Mouse (Mus musculus) lung, postnatal 0 days (tissue): Measurements from ENCODE around the gene Foxp4. TPM values are rescaled to one million over a fixed set of nuclear protein-coding genes. Genes with fewer than 3 reads are reported as not detected.

ENCODE experiments used
- ATAC-seq: fragments of 200-750 bp; cut with Nextera tagmentation; 2 replicates; pipeline ENCODE4 v1.8.0; 2017; ENCODE audit warnings: moderate library complexity
- DNase-seq: peaks from one replicate; pipeline ENCODE4 v3.0.0-alpha.2; 2016; ENCODE audit warnings: low spot score
- H3K27ac ChIP-seq: fragments of 300-500 bp; sonication (generic); 2 replicates; pipeline ENCODE4 v1.5.1; 2014; ENCODE audit warnings: antibody characterized with exemption, mild to moderate bottlenecking, low read length, mixed read lengths
- H3K27me3 ChIP-seq: fragments of 300-500 bp; sonication (generic); replicated peaks from 2 replicates; pipeline ENCODE4 v1.6.1; 2014; ENCODE audit warnings: low read length, mixed read lengths; ENCODE audit not compliant: insufficient read depth
- H3K36me3 ChIP-seq: fragments of 300-500 bp; sonication (generic); 2 replicates; pipeline ENCODE4 v1.6.1; 2014; ENCODE audit warnings: low read length, mixed read lengths; ENCODE audit not compliant: insufficient read depth
- H3K4me1 ChIP-seq: fragments of 300-500 bp; sonication (generic); 2 replicates; pipeline ENCODE4 v1.6.1; 2014; ENCODE audit warnings: antibody characterized with exemption, low read depth, low read length, mixed read lengths; ENCODE audit not compliant: insufficient read depth
- H3K4me2 ChIP-seq: fragments of 300-500 bp; sonication (generic); replicated peaks from 2 replicates; pipeline ENCODE4 v1.6.1; 2014; ENCODE audit warnings: low read depth, mild to moderate bottlenecking, low read length, moderate library complexity, mixed read lengths
- H3K4me3 ChIP-seq: fragments of 300-500 bp; sonication (generic); 2 replicates; pipeline ENCODE4 v1.5.1; 2014; ENCODE audit warnings: low read depth, low read length
- H3K9ac ChIP-seq: fragments of 300-500 bp; sonication (generic); replicated peaks from 2 replicates; pipeline ENCODE4 v1.6.1; 2014; ENCODE audit warnings: low read depth, mild to moderate bottlenecking
- H3K9me3 ChIP-seq: fragments of 300-500 bp; sonication (generic); 2 replicates; pipeline ENCODE4 v1.6.1; 2016; ENCODE audit warnings: low read length, mixed read lengths
- CTCF ChIP-seq: IDR thresholded peaks from 2 replicates; pipeline ENCODE4 v1.5.1; 2016; ENCODE audit warnings: antibody characterized with exemption, mild to moderate bottlenecking
- EP300 ChIP-seq: IDR thresholded peaks from 2 replicates; pipeline ENCODE4 v1.6.1; 2016; ENCODE audit warnings: antibody characterized with exemption, mild to moderate bottlenecking, control low read depth
- WGBS: fragments of 180-500 bp; shearing (Covaris S2); extraction: QIAGEN DNeasy Blood & Tissue Kit; methylation state at CpG from one replicate; pipeline ENCODE4 v1.1.7; 2014; 5-methylcytosine and 5-hydroxymethylcytosine counted together
- polyA plus RNA-seq: library from polyadenylated mRNA; unstranded; fragments of >200 nt; fragmentation: Nextera tagmentation; extraction: Ambion mirVana; gene quantifications from 2 replicates; pipeline ENCODE4 v1.2.1, GENCODE M21; 2015

Foxp4 gene
- polyA plus RNA-seq, 1 experiment from 2014 or later = 10.2 TPM

DNA sequence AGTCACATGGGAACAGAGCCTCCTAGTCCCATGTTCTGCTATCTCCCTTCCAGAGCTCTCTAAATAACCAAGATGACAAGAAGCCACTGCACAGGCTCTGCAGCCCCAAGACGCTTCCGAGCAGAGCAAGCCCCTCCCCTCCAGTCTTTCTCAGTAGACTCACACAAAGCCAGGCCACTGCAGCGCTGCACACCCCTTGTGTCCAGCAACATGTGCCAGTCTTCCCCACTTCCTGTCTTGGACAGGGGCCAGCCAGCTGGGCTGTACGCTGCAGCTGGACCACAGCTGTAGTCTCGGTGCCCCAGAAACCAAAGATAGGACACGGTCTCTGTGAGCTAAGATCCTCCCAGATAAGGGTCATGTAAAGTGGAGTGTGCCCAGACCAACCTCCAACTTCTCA, 86.6 kb downstream of the Foxp4 start:
- no peaks in the 10 kb centered on the region for H3K9me3 ChIP-seq
- ATAC-seq (peak; percentile 19; the same call in 1 of the 2 replicates), DNase-seq (peak; percentile 58)
- H3K27me3 ChIP-seq = no peaks in the 10 kb centered on the region
- H3K4me3 ChIP-seq = no peak overlapping the region
- H3K4me2 ChIP-seq = no peak overlapping the region
- WGBS = 12% methylated on average over 6 of the region's 6 CpGs
- TF ChIP-seq EP300 (no peak), CTCF (no peak)
- H3K4me1 ChIP-seq = peaks cover 12% of the 10 kb centered on the region; the same call in 1 of the 2 replicates
- H3K27ac ChIP-seq = no peak overlapping the region; the same call in 1 of the 2 replicates
- H3K36me3 ChIP-seq = no peaks in the 10 kb centered on the region
- no peak overlapping the region for H3K9ac ChIP-seq

DNA sequence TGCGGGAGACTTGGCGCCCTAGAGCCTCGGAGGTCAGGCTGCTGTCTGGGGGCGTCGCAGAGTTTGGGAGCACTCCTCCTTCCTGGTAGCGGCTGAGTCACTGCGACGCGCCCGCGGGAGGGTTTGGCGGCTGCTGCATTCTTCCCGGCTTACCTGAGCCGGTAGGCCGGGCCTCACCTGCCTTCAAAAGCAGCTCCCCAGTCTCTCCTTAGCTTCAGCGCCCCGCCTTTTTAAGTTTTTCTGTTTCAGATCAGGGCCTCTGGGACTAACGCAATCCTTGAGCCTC, 90.0 kb downstream of the Foxp4 start, which contains the start of gene Mdfi:
Gene Mdfi, minus strand, starts transcription at position 210 of the 286 bp plus-strand sequence.
- H3K4me1 ChIP-seq = peaks cover 12% of the 10 kb centered on the region; the same call in 1 of the 2 replicates
- H3K4me3 ChIP-seq = peak within 1 kb of the TSS; percentile 66
- no peaks in the 10 kb centered on the region for H3K9me3 ChIP-seq
- no peaks in the 10 kb centered on the region for H3K36me3 ChIP-seq
- peak within 1 kb of the TSS; percentile 93 for H3K4me2 ChIP-seq
- H3K9ac ChIP-seq = peak within 1 kb of the TSS; percentile 32; the same call in 1 of the 2 replicates
- TF ChIP-seq CTCF = no peak
- no peak for TF ChIP-seq EP300
- peak within 1 kb of the TSS; percentile 66 for H3K27ac ChIP-seq
- peak; percentile 80 for DNase-seq
- no peaks in the 10 kb centered on the region for H3K27me3 ChIP-seq
- ATAC-seq = peak; percentile 58
- 6% methylated on average over 12 of the region's 18 CpGs for WGBS

DNA sequence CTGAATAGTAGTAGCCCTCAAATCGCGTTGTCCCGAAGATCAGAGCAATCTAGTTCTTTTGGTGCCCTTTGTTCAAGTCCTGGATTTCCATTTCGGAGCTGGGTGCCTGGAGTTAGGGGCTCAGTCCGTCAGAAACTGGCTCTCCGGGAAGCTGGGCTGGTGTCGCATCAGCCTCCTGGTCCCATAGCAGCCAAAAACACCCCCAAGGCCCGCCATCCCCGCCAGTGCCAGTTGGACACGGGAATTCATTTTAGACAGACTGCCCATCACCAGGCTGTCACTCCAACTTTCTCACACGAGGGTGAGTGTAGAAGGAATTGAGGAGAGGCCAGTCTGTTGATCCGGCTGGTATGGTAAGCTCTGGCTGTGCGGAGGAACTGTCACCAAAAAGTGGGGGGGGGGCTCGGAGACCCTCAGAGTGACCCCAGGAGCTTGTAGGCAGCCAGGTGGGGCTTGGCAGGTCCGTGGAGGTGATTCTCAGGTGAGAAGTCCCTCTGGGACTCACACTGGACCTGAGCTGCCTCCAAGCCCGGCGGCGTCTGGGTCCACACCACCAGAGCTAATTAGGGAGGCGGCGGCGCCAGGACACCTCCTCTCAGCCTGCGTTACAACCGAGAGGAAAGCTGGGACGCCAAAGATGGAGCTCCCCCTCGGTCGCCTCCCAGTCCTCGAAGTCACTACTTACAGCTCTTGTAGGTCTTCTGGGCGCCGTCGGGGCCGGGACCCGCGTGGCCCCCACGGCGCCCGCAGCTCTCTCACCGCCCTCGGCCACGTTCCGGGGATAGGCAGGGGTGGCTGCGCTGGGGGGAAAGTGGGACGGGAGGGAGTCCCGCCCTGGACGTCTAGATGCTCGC, 90.6 kb downstream of the Foxp4 start:
- Histone ChIP-seq H3K9me3 (no peaks in the 10 kb centered on the region), H3K4me3 (peak overlapping the region; percentile 66), H3K4me1 (peaks cover 12% of the 10 kb centered on the region; the same call in 1 of the 2 replicates), H3K27me3 (no peaks in the 10 kb centered on the region), H3K36me3 (no peaks in the 10 kb centered on the region), H3K27ac (peak overlapping the region; percentile 66), H3K4me2 (peak overlapping the region; percentile 93), H3K9ac (peak overlapping the region; percentile 32; the same call in 1 of the 2 replicates)
- under 1% methylated on average over 41 of the region's 45 CpGs for WGBS
- TF ChIP-seq EP300 (no peak), CTCF (no peak)
- ATAC-seq (no peak), DNase-seq (peak; percentile 36)

DNA sequence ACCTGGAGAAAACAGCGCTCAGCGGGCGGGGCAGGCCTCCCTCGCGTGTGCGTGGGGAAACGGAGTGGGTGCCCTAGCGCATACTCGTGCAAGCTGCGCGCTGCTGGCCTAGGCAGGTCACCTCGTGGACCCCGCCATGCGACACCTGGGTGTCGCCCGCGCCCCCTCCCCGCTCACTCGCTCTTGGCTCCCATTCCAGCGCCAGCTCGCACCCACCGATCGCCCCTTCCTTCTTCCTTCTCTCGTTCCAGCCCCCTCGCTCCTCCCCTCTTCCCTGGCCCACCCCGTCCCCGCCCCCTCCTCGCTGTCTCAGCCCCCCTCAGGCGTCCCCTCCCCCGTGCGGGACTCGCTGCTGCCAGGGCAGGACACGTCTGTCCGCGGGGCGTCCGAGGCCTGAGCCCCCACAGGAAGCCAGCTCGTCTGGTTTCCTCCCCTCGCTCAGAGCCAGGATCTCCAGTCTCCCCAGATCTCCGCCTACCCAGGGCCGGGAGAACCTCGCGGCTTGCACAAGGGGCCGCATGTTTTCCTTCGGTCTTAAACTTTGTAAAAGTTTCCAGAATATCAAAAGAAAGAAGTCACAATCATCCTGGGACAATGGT, 91.3 kb downstream of the Foxp4 start:
- Histone ChIP-seq H3K27ac (peak overlapping the region; percentile 81), H3K27me3 (no peaks in the 10 kb centered on the region), H3K4me3 (peak overlapping the region; percentile 66), H3K4me2 (peak overlapping the region; percentile 93), H3K4me1 (peaks cover 12% of the 10 kb centered on the region; the same call in 1 of the 2 replicates), H3K36me3 (no peaks in the 10 kb centered on the region), H3K9me3 (no peaks in the 10 kb centered on the region), H3K9ac (peak overlapping the region; percentile 41)
- TF ChIP-seq EP300 (no peak), CTCF (no peak)
- WGBS = 1% methylated on average over 31 of the region's 45 CpGs
- peak; percentile 86 for DNase-seq
- peak; percentile 80 for ATAC-seq

DNA sequence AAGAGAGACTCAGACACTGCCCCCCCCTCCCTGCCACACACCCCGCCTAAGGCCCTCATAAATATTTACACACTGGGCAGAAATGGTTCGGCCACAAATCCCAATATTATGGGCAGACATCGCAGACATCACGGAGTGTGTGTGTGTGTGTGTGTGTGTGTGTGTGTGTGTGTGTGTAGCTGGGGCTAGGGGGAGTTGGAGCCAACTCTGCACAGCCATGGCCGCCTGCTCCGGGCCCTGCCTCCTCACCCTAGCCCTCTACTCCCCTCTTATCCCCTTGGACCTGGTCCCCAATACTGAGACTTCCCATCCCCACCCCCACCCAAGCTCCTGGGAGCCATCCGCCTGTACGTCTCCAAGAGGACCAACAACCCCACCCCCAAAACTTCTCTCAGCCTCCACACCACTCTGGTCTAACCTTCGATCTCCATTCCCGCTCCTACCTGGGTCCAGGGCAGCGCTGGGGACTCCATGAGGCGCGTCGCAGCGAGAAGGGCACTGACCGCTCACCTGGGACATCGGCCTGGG, 91.9 kb downstream of the Foxp4 start:
- ATAC-seq (peak; percentile 53), DNase-seq (peak; percentile 48)
- TF ChIP-seq EP300 (no peak), CTCF (no peak)
- Histone ChIP-seq H3K36me3 (no peaks in the 10 kb centered on the region), H3K27me3 (no peaks in the 10 kb centered on the region), H3K27ac (peak overlapping the region; percentile 81), H3K4me1 (peaks cover 11% of the 10 kb centered on the region; the same call in 1 of the 2 replicates), H3K9ac (peak overlapping the region; percentile 41), H3K4me3 (peak overlapping the region; percentile 66), H3K9me3 (no peaks in the 10 kb centered on the region), H3K4me2 (peak overlapping the region; percentile 93)
- 1% methylated on average over 16 of the region's 17 CpGs for WGBS

DNA sequence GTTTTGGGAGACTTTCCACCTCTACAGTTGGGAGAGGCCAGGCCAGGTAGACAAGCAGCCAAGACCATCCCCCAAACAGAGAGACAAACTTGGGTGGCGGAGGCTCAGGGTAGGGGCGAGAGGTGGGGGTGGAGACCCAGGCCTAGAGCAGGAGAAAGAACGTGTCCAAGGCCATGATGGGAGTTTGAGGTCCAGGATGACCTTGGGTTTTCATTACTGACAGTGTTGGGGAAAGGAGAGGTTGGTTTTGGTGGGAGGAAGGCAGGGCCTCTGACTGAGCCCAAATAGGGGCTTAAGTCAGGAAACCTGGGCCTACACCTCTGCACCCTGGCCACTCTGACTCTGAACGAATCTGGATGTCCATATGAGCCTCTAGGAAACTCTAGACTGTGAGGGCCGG, 92.7 kb downstream of the Foxp4 start:
- ATAC-seq (no peak), DNase-seq (no peak)
- Histone ChIP-seq H3K4me2 (peak overlapping the region; percentile 93), H3K4me1 (peaks cover 9% of the 10 kb centered on the region; the same call in 1 of the 2 replicates), H3K36me3 (no peaks in the 10 kb centered on the region), H3K4me3 (peak overlapping the region; percentile 66), H3K27ac (0 out of 2 replicates have a peak overlapping the region, but pooled peaks have one; percentile 26), H3K9ac (0 out of 2 replicates have a peak overlapping the region, but pooled peaks have one; percentile 16), H3K9me3 (no peaks in the 10 kb centered on the region), H3K27me3 (no peaks in the 10 kb centered on the region)
- TF ChIP-seq CTCF = no peak
- TF ChIP-seq EP300 = no peak
- 40% methylated on average over 5 of the region's 5 CpGs for WGBS
